Mouse (Mus musculus): Measurements from ENCODE around the gene Fbxl14. TPM values are rescaled to one million over a fixed set of nuclear protein-coding genes. Genes with fewer than 3 reads are reported as not detected.

Fbxl14 gene
- polyA plus RNA-seq, 1 experiment from 2014 or later = 7.5 TPM

DNA sequence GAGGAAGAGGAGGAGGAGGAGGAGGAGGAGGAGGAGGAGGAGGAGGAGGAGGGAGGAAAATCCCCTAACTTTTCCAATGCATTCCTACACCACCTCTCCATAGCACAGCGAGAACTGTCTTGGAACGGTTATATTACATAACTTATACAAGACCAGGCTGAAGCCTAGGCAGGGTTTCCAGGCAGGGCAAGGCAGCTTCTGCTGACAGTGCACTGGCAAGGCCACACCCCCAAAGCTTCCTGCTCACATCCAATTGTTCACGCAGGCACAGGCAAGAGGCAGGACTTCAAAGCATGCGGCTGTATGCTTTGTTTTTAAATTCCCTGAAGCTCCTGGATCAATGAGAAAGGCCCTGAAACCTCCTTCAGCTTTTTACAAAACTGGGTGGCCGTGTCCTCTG, 19.8 kb downstream of the Fbxl14 start:
- no peak overlapping the region for H3K27ac ChIP-seq (replicated peaks; ENCODE audit: low read depth, low read length)
- no peak overlapping the region for H3K9ac ChIP-seq (ENCODE audit: low read depth, low read length)
- peak; percentile 87 for ATAC-seq (ENCODE audit: low read depth)
- peak; percentile 93 for DNase-seq (ENCODE audit: low spot score)
- H3K4me1 ChIP-seq (ENCODE audit: control insufficient read depth, insufficient read depth, low read length) = 0 out of 2 replicates have a peak, but pooled peaks cover 2% of the 10 kb centered on the region
- H3K27me3 ChIP-seq (replicated peaks; ENCODE audit: control insufficient read depth, insufficient read depth, low read length) = no peaks in the 10 kb centered on the region
- no peak overlapping the region for H3K4me3 ChIP-seq (ENCODE audit: low read depth, low read length)
- no peak overlapping the region for H3K4me2 ChIP-seq (ENCODE audit: low read depth, low read length)
- H3K9me3 ChIP-seq (ENCODE audit: control insufficient read depth, low read length) = no peaks in the 10 kb centered on the region
- 14% methylated on average over 5 of the region's 5 CpGs for WGBS
- no peaks in the 10 kb centered on the region for H3K36me3 ChIP-seq (ENCODE audit: control insufficient read depth, insufficient read depth, low read length)

DNA sequence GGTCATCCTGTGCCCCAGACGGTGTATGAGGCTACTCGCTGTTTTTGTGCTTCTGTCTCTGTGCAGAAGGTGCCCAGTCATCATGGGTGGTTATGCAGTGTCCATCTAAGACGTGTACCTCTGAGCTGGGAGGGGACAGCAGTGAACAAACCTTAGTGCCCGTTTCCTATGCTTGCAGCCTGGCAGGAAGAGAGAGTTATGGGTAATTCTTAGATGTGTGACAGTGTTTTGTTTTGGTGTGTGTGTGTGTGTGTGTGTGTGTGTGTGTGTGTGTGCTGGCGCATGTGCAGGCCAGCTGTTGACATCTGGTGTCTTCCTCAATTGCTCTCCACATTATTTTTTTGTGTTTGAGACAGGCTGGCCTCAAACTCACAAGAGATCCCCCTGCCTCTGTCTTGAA, 20.6 kb downstream of the Fbxl14 start:
- H3K9me3 ChIP-seq (ENCODE audit: control insufficient read depth, low read length) = no peaks in the 10 kb centered on the region
- no peak overlapping the region for H3K9ac ChIP-seq (ENCODE audit: low read depth, low read length)
- no peaks in the 10 kb centered on the region for H3K27me3 ChIP-seq (replicated peaks; ENCODE audit: control insufficient read depth, insufficient read depth, low read length)
- H3K27ac ChIP-seq (replicated peaks; ENCODE audit: low read depth, low read length) = no peak overlapping the region
- WGBS = 66% methylated on average over 5 of the region's 5 CpGs
- no peak overlapping the region for H3K4me2 ChIP-seq (ENCODE audit: low read depth, low read length)
- 0 out of 2 replicates have a peak, but pooled peaks cover 2% of the 10 kb centered on the region for H3K4me1 ChIP-seq (ENCODE audit: control insufficient read depth, insufficient read depth, low read length)
- DNase-seq (ENCODE audit: low spot score) (no peak), ATAC-seq (ENCODE audit: low read depth) (no peak)
- no peak overlapping the region for H3K4me3 ChIP-seq (ENCODE audit: low read depth, low read length)
- H3K36me3 ChIP-seq (ENCODE audit: control insufficient read depth, insufficient read depth, low read length) = no peaks in the 10 kb centered on the region

DNA sequence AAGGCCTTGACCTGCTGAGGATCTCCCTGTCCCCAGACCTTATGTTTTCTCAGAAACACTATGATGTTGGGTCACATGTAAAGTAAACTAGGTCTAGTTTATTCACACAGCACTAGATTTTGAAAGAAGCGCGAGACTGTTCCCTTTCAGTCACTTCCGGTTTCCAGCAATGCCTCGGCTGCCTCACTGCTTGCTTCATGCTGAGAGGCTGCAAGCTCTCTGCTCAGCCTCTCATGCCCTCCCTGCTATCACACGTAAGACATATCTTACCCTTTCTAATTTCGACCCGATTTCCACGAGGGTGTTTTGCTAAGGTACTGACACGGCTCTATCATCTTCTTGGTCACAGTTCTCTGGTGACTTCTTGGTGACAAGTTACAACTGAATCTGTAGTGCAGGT, 22.6 kb downstream of the Fbxl14 start:
- Histone ChIP-seq H3K4me1 (ENCODE audit: control insufficient read depth, insufficient read depth, low read length) (0 out of 2 replicates have a peak, but pooled peaks cover 2% of the 10 kb centered on the region), H3K27me3 (replicated peaks; ENCODE audit: control insufficient read depth, insufficient read depth, low read length) (no peaks in the 10 kb centered on the region), H3K4me2 (ENCODE audit: low read depth, low read length) (no peak overlapping the region), H3K36me3 (ENCODE audit: control insufficient read depth, insufficient read depth, low read length) (no peaks in the 10 kb centered on the region), H3K9ac (ENCODE audit: low read depth, low read length) (no peak overlapping the region), H3K4me3 (ENCODE audit: low read depth, low read length) (no peak overlapping the region), H3K9me3 (ENCODE audit: control insufficient read depth, low read length) (no peaks in the 10 kb centered on the region), H3K27ac (replicated peaks; ENCODE audit: low read depth, low read length) (no peak overlapping the region)
- DNase-seq (ENCODE audit: low spot score) (no peak), ATAC-seq (ENCODE audit: low read depth) (no peak)
- WGBS = 52% methylated on average over 9 of the region's 9 CpGs

DNA sequence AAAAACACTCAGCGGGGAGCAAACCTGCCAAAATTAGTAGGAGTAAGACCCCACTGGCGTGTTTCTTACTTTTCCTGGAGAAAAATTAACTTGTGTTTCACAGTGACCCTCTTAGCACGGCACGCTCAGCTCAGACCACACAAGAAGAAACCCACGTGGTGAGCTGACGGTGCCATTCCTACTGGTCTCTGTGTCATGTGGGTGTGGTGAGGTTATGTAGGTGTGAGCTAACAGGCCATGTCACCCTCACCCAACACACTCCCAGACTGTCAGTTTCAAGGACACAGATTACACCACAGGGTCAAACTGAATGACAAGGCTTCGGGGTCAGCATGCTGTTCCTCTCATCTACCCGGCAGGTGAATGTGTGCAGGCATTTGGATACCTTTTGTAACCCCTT, 25.3 kb downstream of the Fbxl14 start:
- Histone ChIP-seq H3K9ac (ENCODE audit: low read depth, low read length) (no peak overlapping the region), H3K36me3 (ENCODE audit: control insufficient read depth, insufficient read depth, low read length) (no peaks in the 10 kb centered on the region), H3K4me3 (ENCODE audit: low read depth, low read length) (no peak overlapping the region), H3K4me2 (ENCODE audit: low read depth, low read length) (no peak overlapping the region), H3K27ac (replicated peaks; ENCODE audit: low read depth, low read length) (no peak overlapping the region), H3K4me1 (ENCODE audit: control insufficient read depth, insufficient read depth, low read length) (no peaks in the 10 kb centered on the region), H3K9me3 (ENCODE audit: control insufficient read depth, low read length) (no peaks in the 10 kb centered on the region), H3K27me3 (replicated peaks; ENCODE audit: control insufficient read depth, insufficient read depth, low read length) (no peaks in the 10 kb centered on the region)
- ATAC-seq (ENCODE audit: low read depth) (no peak), DNase-seq (ENCODE audit: low spot score) (no peak)
- 78% methylated on average over 8 of the region's 8 CpGs for WGBS

DNA sequence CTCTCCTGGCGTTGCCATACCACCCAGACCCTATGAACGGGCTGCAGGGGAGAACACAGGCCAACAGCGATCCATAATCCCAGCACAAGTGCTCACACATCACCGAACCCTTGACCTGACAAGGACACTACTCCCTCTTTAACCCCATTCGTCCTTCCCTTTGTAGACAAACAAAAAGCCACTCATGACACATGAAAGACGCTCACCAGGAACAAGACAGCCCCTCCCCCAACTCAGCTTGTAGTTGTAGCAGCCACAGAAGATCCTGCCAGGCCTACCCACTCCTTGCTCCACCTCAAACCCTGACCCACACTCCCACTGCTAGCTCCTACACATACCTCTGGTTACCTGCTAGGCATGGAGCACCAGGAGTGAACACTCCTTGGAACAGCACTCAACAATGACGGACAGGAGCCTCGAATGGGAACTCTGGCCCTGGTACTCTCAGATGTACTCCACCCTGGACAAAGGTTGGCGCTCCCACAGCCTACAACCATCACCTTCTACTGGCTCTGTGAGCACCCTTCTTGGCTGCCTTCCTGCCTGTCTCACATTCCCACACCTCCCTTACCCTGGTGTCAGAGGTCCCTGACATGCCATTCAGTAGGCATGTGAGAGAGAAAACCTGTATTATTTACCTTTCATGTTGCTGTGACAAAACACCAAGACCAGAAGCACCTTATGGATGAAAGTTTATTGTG, 26.2 kb downstream of the Fbxl14 start:
- Histone ChIP-seq H3K4me2 (ENCODE audit: low read depth, low read length) (no peak overlapping the region), H3K27me3 (replicated peaks; ENCODE audit: control insufficient read depth, insufficient read depth, low read length) (no peaks in the 10 kb centered on the region), H3K4me1 (ENCODE audit: control insufficient read depth, insufficient read depth, low read length) (no peaks in the 10 kb centered on the region), H3K9ac (ENCODE audit: low read depth, low read length) (no peak overlapping the region), H3K27ac (replicated peaks; ENCODE audit: low read depth, low read length) (no peak overlapping the region), H3K4me3 (ENCODE audit: low read depth, low read length) (no peak overlapping the region), H3K9me3 (ENCODE audit: control insufficient read depth, low read length) (no peaks in the 10 kb centered on the region), H3K36me3 (ENCODE audit: control insufficient read depth, insufficient read depth, low read length) (no peaks in the 10 kb centered on the region)
- ATAC-seq (ENCODE audit: low read depth) (no peak), DNase-seq (ENCODE audit: low spot score) (no peak)
- WGBS = 88% methylated on average over 9 of the region's 9 CpGs

DNA sequence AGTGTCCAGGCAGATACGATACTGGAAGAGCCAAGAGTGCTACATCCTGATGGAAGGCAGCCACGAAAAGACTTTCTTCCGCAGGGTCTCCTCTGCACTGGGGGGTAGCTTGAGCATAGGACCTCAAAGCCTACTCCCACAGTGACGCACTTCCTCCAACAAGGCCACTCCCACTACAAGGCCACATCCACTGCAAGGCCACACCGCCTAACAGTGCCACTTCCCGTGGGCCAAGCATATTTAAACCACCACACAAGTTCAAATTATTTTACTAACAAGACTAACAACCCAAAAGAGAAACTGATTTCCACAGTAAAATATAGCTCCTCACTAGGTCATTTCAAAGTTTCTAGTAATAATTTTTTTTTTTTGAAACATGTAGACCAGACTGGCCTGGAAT, 28.8 kb downstream of the Fbxl14 start:
- H3K27ac ChIP-seq (replicated peaks; ENCODE audit: low read depth, low read length) = no peak overlapping the region
- no peak for ATAC-seq (ENCODE audit: low read depth)

DNA sequence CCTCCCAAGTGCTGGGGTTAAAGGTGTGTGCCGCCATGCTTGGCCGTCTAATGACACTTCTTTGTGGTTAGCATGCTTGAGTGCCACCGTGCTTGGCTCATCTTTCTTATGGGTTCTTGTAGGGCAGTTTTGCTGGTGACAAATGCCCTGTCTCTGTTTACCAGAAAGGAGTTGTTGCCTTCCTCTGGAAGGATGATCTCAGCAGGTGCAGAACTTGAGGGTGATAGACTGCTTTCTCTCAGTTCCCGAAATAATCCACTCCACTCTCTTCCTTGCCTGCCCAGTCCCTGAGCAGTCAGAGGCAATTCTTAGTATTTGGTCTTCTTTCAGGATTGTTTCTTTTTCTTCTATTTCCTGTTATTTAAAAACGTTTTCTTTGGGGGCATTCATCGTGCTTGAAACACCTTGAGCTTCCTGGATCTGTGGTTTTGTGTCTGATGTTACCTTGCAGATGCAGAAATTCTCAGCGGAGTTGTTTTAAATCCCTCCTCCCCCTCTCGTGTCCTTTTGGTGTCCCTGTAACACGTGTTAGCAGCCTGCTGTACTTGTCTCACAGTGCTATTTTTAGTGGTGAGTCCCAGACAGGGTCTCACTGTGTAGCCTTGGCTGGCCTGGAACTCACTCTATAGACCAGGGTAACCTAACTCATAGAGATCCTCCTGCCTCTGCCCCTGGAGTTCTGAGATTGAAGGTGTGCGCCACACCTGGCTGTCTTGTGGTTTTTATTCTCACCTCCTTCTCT, 29.3 kb downstream of the Fbxl14 start:
- no peak for ATAC-seq (ENCODE audit: low read depth)
- H3K27ac ChIP-seq (replicated peaks; ENCODE audit: low read depth, low read length) = no peak overlapping the region
- H3K9ac ChIP-seq (ENCODE audit: low read depth, low read length) = no peak overlapping the region
- no peaks in the 10 kb centered on the region for H3K9me3 ChIP-seq (ENCODE audit: control insufficient read depth, low read length)
- H3K27me3 ChIP-seq (replicated peaks; ENCODE audit: control insufficient read depth, insufficient read depth, low read length) = no peaks in the 10 kb centered on the region
- no peaks in the 10 kb centered on the region for H3K36me3 ChIP-seq (ENCODE audit: control insufficient read depth, insufficient read depth, low read length)
- H3K4me3 ChIP-seq (ENCODE audit: low read depth, low read length) = no peak overlapping the region
- no peak for DNase-seq (ENCODE audit: low spot score)
- 78% methylated on average over 10 of the region's 10 CpGs for WGBS
- peaks cover 4% of the 10 kb centered on the region; the same call in 1 of the 2 replicates for H3K4me1 ChIP-seq (ENCODE audit: control insufficient read depth, insufficient read depth, low read length)
- H3K4me2 ChIP-seq (ENCODE audit: low read depth, low read length) = no peak overlapping the region

More for the DNA sequence above, 28.8 kb downstream of the Fbxl14 start:
- Histone ChIP-seq H3K9me3 (ENCODE audit: control insufficient read depth, low read length) (no peaks in the 10 kb centered on the region), H3K4me1 (ENCODE audit: control insufficient read depth, insufficient read depth, low read length) (no peaks in the 10 kb centered on the region), H3K9ac (ENCODE audit: low read depth, low read length) (no peak overlapping the region), H3K4me2 (ENCODE audit: low read depth, low read length) (no peak overlapping the region), H3K4me3 (ENCODE audit: low read depth, low read length) (no peak overlapping the region), H3K36me3 (ENCODE audit: control insufficient read depth, insufficient read depth, low read length) (no peaks in the 10 kb centered on the region), H3K27me3 (replicated peaks; ENCODE audit: control insufficient read depth, insufficient read depth, low read length) (no peaks in the 10 kb centered on the region)
- 92% methylated on average over 6 of the region's 6 CpGs for WGBS
- DNase-seq (ENCODE audit: low spot score) = no peak

DNA sequence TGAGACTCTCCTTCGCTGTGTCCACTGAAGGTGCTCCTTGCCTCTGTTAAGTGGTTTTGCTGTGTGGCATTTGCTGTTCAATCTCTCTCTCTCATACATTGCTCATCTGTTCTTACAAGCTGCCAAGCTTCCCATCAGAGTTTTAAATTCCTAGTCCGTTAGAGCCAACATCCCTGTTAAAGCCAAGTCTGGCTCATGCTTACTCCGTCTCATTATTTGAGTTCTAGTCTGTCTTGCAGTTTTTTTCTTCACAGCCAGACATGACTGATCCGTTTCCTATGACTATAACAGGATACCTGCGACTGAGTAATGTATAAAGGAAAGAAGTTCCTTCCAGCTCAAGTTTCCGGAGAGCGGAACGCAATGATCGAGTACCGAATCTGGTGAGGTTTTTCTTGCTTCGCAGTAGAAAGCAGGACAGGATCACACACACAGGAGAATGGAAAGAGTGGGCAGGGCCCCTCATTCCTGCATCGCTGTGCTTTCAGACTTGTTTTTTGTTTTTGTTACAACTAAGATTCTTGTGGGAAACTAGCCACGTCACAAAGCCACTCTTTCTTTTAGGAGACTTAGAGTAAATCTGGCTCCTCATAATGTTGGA, 30.1 kb downstream of the Fbxl14 start:
- Histone ChIP-seq H3K4me1 (ENCODE audit: control insufficient read depth, insufficient read depth, low read length) (peaks cover 10% of the 10 kb centered on the region), H3K9me3 (ENCODE audit: control insufficient read depth, low read length) (no peaks in the 10 kb centered on the region), H3K4me2 (ENCODE audit: low read depth, low read length) (no peak overlapping the region), H3K27me3 (replicated peaks; ENCODE audit: control insufficient read depth, insufficient read depth, low read length) (no peaks in the 10 kb centered on the region), H3K36me3 (ENCODE audit: control insufficient read depth, insufficient read depth, low read length) (no peaks in the 10 kb centered on the region), H3K9ac (ENCODE audit: low read depth, low read length) (no peak overlapping the region), H3K27ac (replicated peaks; ENCODE audit: low read depth, low read length) (no peak overlapping the region), H3K4me3 (ENCODE audit: low read depth, low read length) (no peak overlapping the region)
- WGBS = 85% methylated on average over 13 of the region's 13 CpGs
- no peak for DNase-seq (ENCODE audit: low spot score)
- no peak for ATAC-seq (ENCODE audit: low read depth)

Data from embryonic facial prominence, embryonic 14.5 days (tissue).